10 mouse cellular contexts compared by ENCODE assay signal in the genomic region with DNA sequence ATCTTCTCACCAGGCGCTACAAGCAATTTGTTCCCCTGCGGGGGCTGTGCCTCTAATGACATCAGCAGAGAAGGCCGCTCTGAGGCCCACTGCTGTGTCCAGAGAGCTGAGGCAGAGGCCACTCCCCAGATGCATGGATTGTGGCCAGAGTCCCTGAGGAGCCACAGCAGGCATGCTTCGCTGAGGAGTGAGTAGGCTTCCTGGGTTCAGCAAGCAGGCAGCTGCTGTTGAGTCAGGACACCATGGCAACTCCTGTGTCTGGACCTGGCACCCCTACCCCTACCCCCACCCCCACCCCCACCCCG.
DNase-seq lines count a peak whose midpoint lies in the region; ATAC-seq and TF ChIP-seq lines count a peak whose summit lies in the region.
"Had no signal": no experiment of that assay in that cellular context is flagged by ENCODE, and none has a peak within 500 bp of the region (broad histone marks: within the 10 kb centered on the region; RNA-seq: fewer than 3 reads in every experiment).

No protein-coding gene starts in this region.

- H3K4me2 ChIP-seq in kidney, embryonic 14.5 days (replicated peaks; ENCODE audit: low read depth, low read length), result no peak overlapping the region
- H3K4me2 ChIP-seq in stomach, postnatal 0 days (replicated peaks; ENCODE audit: low read depth), result no peak overlapping the region
- H3K4me2 ChIP-seq: liver, embryonic 12.5 days had no signal

- no peaks in the 10 kb centered on the region for H3K9me3 ChIP-seq in kidney, embryonic 14.5 days (ENCODE audit: control insufficient read depth, low read length)
- no peaks in the 10 kb centered on the region for H3K9me3 ChIP-seq in stomach, postnatal 0 days (ENCODE audit: control insufficient read depth, low read length)
- H3K9me3 ChIP-seq: liver, embryonic 12.5 days had no signal

- H3K9ac ChIP-seq in kidney, embryonic 14.5 days (ENCODE audit: low read depth, low read length), result no peak overlapping the region
- no peak overlapping the region for H3K9ac ChIP-seq in stomach, postnatal 0 days (ENCODE audit: low read length)
- H3K9ac ChIP-seq: liver, embryonic 12.5 days had no signal

- H3K27ac ChIP-seq in kidney, embryonic 14.5 days (ENCODE audit: low read depth, low read length), result no peak overlapping the region
- H3K27ac ChIP-seq in stomach, postnatal 0 days (replicated peaks), result peak overlapping the region; percentile 49; the same call in 1 of the 2 replicates
- H3K27ac ChIP-seq: liver, embryonic 12.5 days had no signal

- TF ChIP-seq EP300 in stomach, postnatal 0 days (optimal IDR thresholded peaks at IDR 0.05), result no peak

- no peak for TF ChIP-seq CTCF in stomach, postnatal 0 days (IDR thresholded peaks at IDR 0.05; ENCODE audit: low read depth)

- peak; percentile 43; the same call in 1 of the 2 replicates for ATAC-seq in kidney, embryonic 14.5 days (ENCODE audit: low FRiP score, low TSS enrichment)
- no peak for ATAC-seq in stomach, postnatal 0 days (ENCODE audit: low FRiP score, low TSS enrichment)
- ATAC-seq: liver, embryonic 12.5 days had no signal

- H3K4me1 ChIP-seq in kidney, embryonic 14.5 days (ENCODE audit: control insufficient read depth, insufficient read depth, low read length), result no peaks in the 10 kb centered on the region; the same call in 1 of the 2 replicates
- no peaks in the 10 kb centered on the region for H3K4me1 ChIP-seq in stomach, postnatal 0 days (replicated peaks; ENCODE audit: control insufficient read depth, insufficient read depth)
- H3K4me1 ChIP-seq: liver, embryonic 12.5 days had no signal

- H3K36me3 ChIP-seq in kidney, embryonic 14.5 days (ENCODE audit: control insufficient read depth, insufficient read depth, low read length), result no peaks in the 10 kb centered on the region
- H3K36me3 ChIP-seq in stomach, postnatal 0 days (ENCODE audit: control insufficient read depth, insufficient read depth, low read length), result no peaks in the 10 kb centered on the region
- H3K36me3 ChIP-seq: liver, embryonic 12.5 days had no signal

- DNase-seq in adrenal gland, postnatal 14 days, result peak; percentile 14
- DNase-seq in adrenal gland, postnatal 25 days, result no peak
- no peak for DNase-seq in kidney, postnatal 36 days
- peak; percentile 29 for DNase-seq in urinary bladder, postnatal 14 days (ENCODE audit: low spot score)
- no peak for DNase-seq in urinary bladder, postnatal 36 days (ENCODE audit: low spot score in 2 of 2)
- DNase-seq in stomach, postnatal 0 days (ENCODE audit: low spot score), result peak; percentile 18
- DNase-seq in ovary, adult 18-20 months (ENCODE audit: low spot score), result no peak
- DNase-seq: right cerebral cortex, adult 18-20 months had no signal

- WGBS in kidney, embryonic 14.5 days, result 34% methylated on average over 5 of the region's 5 CpGs
- WGBS in stomach, postnatal 0 days, result 54% methylated on average over 5 of the region's 5 CpGs

- no peak overlapping the region for H3K4me3 ChIP-seq in kidney, embryonic 14.5 days (ENCODE audit: low read length)
- no peak overlapping the region for H3K4me3 ChIP-seq in stomach, postnatal 0 days (ENCODE audit: low read depth, low read length)
- H3K4me3 ChIP-seq: liver, embryonic 12.5 days had no signal

- no peaks in the 10 kb centered on the region for H3K27me3 ChIP-seq in kidney, embryonic 14.5 days (ENCODE audit: control insufficient read depth, insufficient read depth, low read length)
- H3K27me3 ChIP-seq in stomach, postnatal 0 days (ENCODE audit: control insufficient read depth, insufficient read depth, low read length), result no peaks in the 10 kb centered on the region
- H3K27me3 ChIP-seq: liver, embryonic 12.5 days had no signal

Comparison
In these comparisons a context has a peak if more than half of its experiments do, and no peak if none do; other contexts are left out.
1. DNase-seq: peak in adrenal gland, postnatal 14 days (single experiment), urinary bladder, postnatal 14 days (single experiment) and stomach, postnatal 0 days (single experiment); none in adrenal gland, postnatal 25 days (single experiment), kidney, postnatal 36 days (0 of 2), urinary bladder, postnatal 36 days (0 of 2) and ovary, adult 18-20 months (single experiment).